Mouse (Mus musculus): ENCODE results near the gene Gnat2.

Gnat2 gene

GRCm38 (mm10) chr3:108085281-108085720 lies 7.3 kb upstream of the Gnat2 start:
- DNase-seq (ENCODE audit: low spot score), result peak; percentile 91

- peak; percentile 57 for DNase-seq (ENCODE audit: low spot score)
Observed at GRCm38 (mm10) chr3:108085721-108086469, 6.7 kb upstream of the Gnat2 start.

- peak; percentile 61 for DNase-seq (ENCODE audit: low spot score)
Observed at GRCm38 (mm10) chr3:108086470-108086979, 6.1 kb upstream of the Gnat2 start, which contains the start of gene Ampd2. Gene Ampd2 (minus strand): TSS chr3:108086651.

- DNase-seq (ENCODE audit: low spot score), result no peak
Observed at GRCm38 (mm10) chr3:108087329-108087728, 5.3 kb upstream of the Gnat2 start.

- no peak for DNase-seq (ENCODE audit: low spot score)
Observed at GRCm38 (mm10) chr3:108088842-108089380, 3.7 kb upstream of the Gnat2 start.

- DNase-seq (ENCODE audit: low spot score), result no peak
Observed at GRCm38 (mm10) chr3:108089916-108090315, 2.7 kb upstream of the Gnat2 start.

- DNase-seq (ENCODE audit: low spot score), result no peak
Observed at GRCm38 (mm10) chr3:108090561-108090960, 2.0 kb upstream of the Gnat2 start.

- DNase-seq (ENCODE audit: low spot score), result no peak
Observed at GRCm38 (mm10) chr3:108092030-108092429, 559 bp upstream of the Gnat2 start.

GRCm38 (mm10) chr3:108093306-108093705 lies 717 bp downstream of the Gnat2 start:
- DNase-seq (ENCODE audit: low spot score), result no peak

- no peak for DNase-seq (ENCODE audit: low spot score)
Observed at GRCm38 (mm10) chr3:108094146-108094545, 1.6 kb downstream of the Gnat2 start.

- no peak for DNase-seq (ENCODE audit: low spot score)
Observed at GRCm38 (mm10) chr3:108094976-108095760, 2.6 kb downstream of the Gnat2 start.

GRCm38 (mm10) chr3:108096226-108096625 lies 3.6 kb downstream of the Gnat2 start:
- no peak for DNase-seq (ENCODE audit: low spot score)

GRCm38 (mm10) chr3:108096726-108097125 lies 4.1 kb downstream of the Gnat2 start:
- DNase-seq (ENCODE audit: low spot score), result no peak

- DNase-seq (ENCODE audit: low spot score), result no peak
Observed at GRCm38 (mm10) chr3:108097656-108098055, 5.1 kb downstream of the Gnat2 start.

GRCm38 (mm10) chr3:108098316-108098715 lies 5.7 kb downstream of the Gnat2 start:
- DNase-seq (ENCODE audit: low spot score), result no peak

- no peak for DNase-seq (ENCODE audit: low spot score)
Observed at GRCm38 (mm10) chr3:108101594-108101993, 9.0 kb downstream of the Gnat2 start.

GRCm38 (mm10) chr3:108102075-108102474 lies 9.5 kb downstream of the Gnat2 start:
- DNase-seq (ENCODE audit: low spot score), result no peak

- no peak for DNase-seq (ENCODE audit: low spot score)
Observed at GRCm38 (mm10) chr3:108105281-108105680, 12.7 kb downstream of the Gnat2 start.

GRCm38 (mm10) chr3:108111320-108111719 lies 18.7 kb downstream of the Gnat2 start:
- no peak for DNase-seq (ENCODE audit: low spot score)

GRCm38 (mm10) chr3:108112246-108112645 lies 19.7 kb downstream of the Gnat2 start:
- no peak for DNase-seq (ENCODE audit: low spot score)

- DNase-seq (ENCODE audit: low spot score), result no peak
Observed at GRCm38 (mm10) chr3:108112666-108113065, 20.1 kb downstream of the Gnat2 start.

- DNase-seq (ENCODE audit: low spot score), result no peak
Observed at GRCm38 (mm10) chr3:108113591-108114289, 21.2 kb downstream of the Gnat2 start.
